Mouse (Mus musculus) thymus, adult 2 months (tissue): ENCODE data around the gene Hoxc12.

ENCODE experiments used
- CTCF ChIP-seq: fragments of 200-500 bp; IDR thresholded peaks from 2 replicates; pipeline ENCODE4 v1.5.1; 2012; ENCODE audit warnings: mild to moderate bottlenecking, control low read depth, low read length, moderate library complexity, borderline replicate concordance; ENCODE audit not compliant: control insufficient read depth, poor library complexity, insufficient read depth; ENCODE audit errors: extremely low read depth
- POLR2A ChIP-seq: fragments of 200-500 bp; IDR thresholded peaks from 2 replicates; pipeline ENCODE4 v1.6.1; 2012; ENCODE audit warnings: mild to moderate bottlenecking, low read length, control low read depth, moderate library complexity; ENCODE audit not compliant: control insufficient read depth, poor library complexity, insufficient read depth; ENCODE audit errors: extremely low read depth

GRCm38 (mm10) chr15:102937036-102937666 is 594 bp downstream of the Hoxc12 start:
- no peak for TF ChIP-seq CTCF
- TF ChIP-seq POLR2A: no peak
